In genomic region chr14:23290634-23291033, GRCm38 (mm10) we compare ENCODE assay signal across 28 mouse cellular contexts.
DNase-seq lines count a peak whose midpoint lies in the region; ATAC-seq and TF ChIP-seq lines count a peak whose summit lies in the region.
"Had no signal": no experiment of that assay in that cellular context is flagged by ENCODE, and none has a peak within 500 bp of the region (broad histone marks: within the 10 kb centered on the region; RNA-seq: fewer than 3 reads in every experiment).

No protein-coding gene starts in this region.

- H3K36me3 ChIP-seq in forebrain, postnatal 0 days (ENCODE audit: insufficient read depth): no peaks in the 10 kb centered on the region
- H3K36me3 ChIP-seq in forebrain, embryonic 11.5 days (ENCODE audit: control insufficient read depth, insufficient read depth, low read length): no peaks in the 10 kb centered on the region
- no peaks in the 10 kb centered on the region for H3K36me3 ChIP-seq in limb, embryonic 14.5 days (ENCODE audit: control insufficient read depth, insufficient read depth, low read length)
- H3K36me3 ChIP-seq in limb, embryonic 10.5 days: no peaks in the 10 kb centered on the region
- H3K36me3 ChIP-seq: G1E; hindbrain, embryonic 10.5 days; intestine, embryonic 15.5 days; limb, embryonic 12.5 days; midbrain, embryonic 15.5 days; neural tube, embryonic 12.5 days had no signal

- no peaks in the 10 kb centered on the region for H3K4me1 ChIP-seq in forebrain, postnatal 0 days (ENCODE audit: insufficient read depth)
- H3K4me1 ChIP-seq in forebrain, embryonic 11.5 days (replicated peaks; ENCODE audit: control insufficient read depth, insufficient read depth, low read length): no peaks in the 10 kb centered on the region
- H3K4me1 ChIP-seq in limb, embryonic 14.5 days (ENCODE audit: control insufficient read depth, insufficient read depth, low read length): peaks cover 6% of the 10 kb centered on the region
- peaks cover 18% of the 10 kb centered on the region for H3K4me1 ChIP-seq in limb, embryonic 10.5 days
- H3K4me1 ChIP-seq: hindbrain, embryonic 10.5 days; intestine, embryonic 15.5 days; midbrain, embryonic 15.5 days; neural tube, embryonic 12.5 days had no signal

- no peak overlapping the region for H3K9ac ChIP-seq in forebrain, postnatal 0 days
- no peak overlapping the region for H3K9ac ChIP-seq in forebrain, embryonic 11.5 days (ENCODE audit: low read length)
- no peak overlapping the region for H3K9ac ChIP-seq in limb, embryonic 14.5 days (ENCODE audit: low read depth, low read length, severe bottlenecking)
- H3K9ac ChIP-seq: intestine, embryonic 15.5 days; limb, embryonic 12.5 days; liver, embryonic 14.5 days; lung, embryonic 14.5 days; midbrain, embryonic 15.5 days; neural tube, embryonic 12.5 days had no signal

- H3K9me3 ChIP-seq in forebrain, postnatal 0 days (ENCODE audit: low read length): no peaks in the 10 kb centered on the region
- H3K9me3 ChIP-seq in forebrain, embryonic 11.5 days (ENCODE audit: control insufficient read depth, low read length): no peaks in the 10 kb centered on the region
- H3K9me3 ChIP-seq in limb, embryonic 14.5 days (ENCODE audit: control insufficient read depth, low read length): no peaks in the 10 kb centered on the region
- H3K9me3 ChIP-seq in limb, embryonic 10.5 days (replicated peaks): no peaks in the 10 kb centered on the region
- H3K9me3 ChIP-seq: hindbrain, embryonic 10.5 days; intestine, embryonic 15.5 days; limb, embryonic 12.5 days; midbrain, embryonic 15.5 days; neural tube, embryonic 12.5 days had no signal

- no peak overlapping the region for H3K4me2 ChIP-seq in forebrain, postnatal 0 days (ENCODE audit: low read depth)
- no peak overlapping the region for H3K4me2 ChIP-seq in forebrain, embryonic 11.5 days (ENCODE audit: low read depth, low read length, severe bottlenecking)
- H3K4me2 ChIP-seq in limb, embryonic 14.5 days (replicated peaks; ENCODE audit: low read depth, low read length, severe bottlenecking): no peak overlapping the region
- H3K4me2 ChIP-seq: heart, embryonic 11.5 days; intestine, embryonic 15.5 days; limb, embryonic 12.5 days; lung, embryonic 14.5 days; midbrain, embryonic 15.5 days; neural tube, embryonic 12.5 days had no signal

- peak; percentile 34 for ATAC-seq in forebrain, postnatal 0 days
- ATAC-seq in forebrain, embryonic 11.5 days (replicated peaks; ENCODE audit: low FRiP score): no peak
- ATAC-seq in limb, embryonic 14.5 days (ENCODE audit: low FRiP score, low read depth): no peak; the same call in 1 of the 2 replicates
- ATAC-seq: activated CD4-positive, CD25-positive, alpha-beta regulatory T cell, adult 4 months; hindbrain, embryonic 16.5 days; intestine, embryonic 15.5 days; midbrain, embryonic 15.5 days had no signal

- H3K27me3 ChIP-seq in forebrain, postnatal 0 days (ENCODE audit: insufficient read depth, low read length): no peaks in the 10 kb centered on the region; the same call in 1 of the 2 replicates
- H3K27me3 ChIP-seq in forebrain, embryonic 11.5 days (ENCODE audit: control insufficient read depth, insufficient read depth, low read length): no peaks in the 10 kb centered on the region
- no peaks in the 10 kb centered on the region for H3K27me3 ChIP-seq in limb, embryonic 14.5 days (ENCODE audit: control insufficient read depth, insufficient read depth, low read length)
- H3K27me3 ChIP-seq in limb, embryonic 10.5 days (ENCODE audit: low read depth, poor library complexity, severe bottlenecking): no peaks in the 10 kb centered on the region
- H3K27me3 ChIP-seq: CH12.LX; intestine, embryonic 15.5 days; limb, embryonic 12.5 days; midbrain, embryonic 15.5 days; neural tube, embryonic 12.5 days had no signal

- H3K4me3 ChIP-seq in forebrain, postnatal 0 days (ENCODE audit: low read depth, low read length): no peak overlapping the region
- H3K4me3 ChIP-seq in forebrain, embryonic 11.5 days (ENCODE audit: low read depth, low read length): no peak overlapping the region
- no peak overlapping the region for H3K4me3 ChIP-seq in limb, embryonic 14.5 days (replicated peaks; ENCODE audit: low read length)
- H3K4me3 ChIP-seq in limb, embryonic 10.5 days: no peak overlapping the region
- H3K4me3 ChIP-seq: hindbrain, embryonic 10.5 days; intestine, embryonic 15.5 days; limb, embryonic 12.5 days; midbrain, embryonic 15.5 days; neural tube, embryonic 12.5 days had no signal

- WGBS in forebrain, postnatal 0 days: 53% methylated on average over 2 of the region's 2 CpGs
- 89% methylated on average over 2 of the region's 2 CpGs for WGBS in forebrain, embryonic 11.5 days
- WGBS in limb, embryonic 14.5 days: 52% methylated on average over 2 of the region's 2 CpGs
- whole genome bisulfite sequencing in limb, embryonic 10.5 days: 82% methylated on average over 2 of the region's 2 CpGs

- no peak overlapping the region for H3K27ac ChIP-seq in forebrain, postnatal 0 days (ENCODE audit: low read depth, low read length)
- H3K27ac ChIP-seq in forebrain, embryonic 11.5 days (ENCODE audit: low read depth, low read length): no peak overlapping the region
- H3K27ac ChIP-seq in limb, embryonic 14.5 days (replicated peaks; ENCODE audit: low read depth, low read length): no peak overlapping the region
- no peak overlapping the region for H3K27ac ChIP-seq in limb, embryonic 10.5 days
- H3K27ac ChIP-seq: hindbrain, embryonic 10.5 days; intestine, embryonic 15.5 days; limb, embryonic 12.5 days; liver, embryonic 14.5 days; midbrain, embryonic 15.5 days; neural tube, embryonic 12.5 days had no signal

- TF ChIP-seq CTCF in forebrain, postnatal 0 days (IDR thresholded peaks at IDR 0.05; ENCODE audit: low read depth): no peak

- no peak for TF ChIP-seq POLR2A in limb, embryonic 14.5 days (IDR thresholded peaks at IDR 0.05; ENCODE audit: borderline replicate concordance, extremely low read depth, insufficient read depth, insufficient read length)

- DNase-seq in forebrain, postnatal 0 days: peak; percentile 47
- DNase-seq in forebrain, embryonic 11.5 days (ENCODE audit: low spot score): no peak
- DNase-seq in limb, embryonic 14.5 days (ENCODE audit: low spot score): peak; percentile 61
- no peak for DNase-seq in limb, embryonic 10.5 days (ENCODE audit: low spot score)
- peak; percentile 40 for DNase-seq in brain, embryonic 18.5 days (ENCODE audit: low read depth, low spot score)
- DNase-seq in skeletal muscle tissue, adult 2 months (ENCODE audit: low read depth, low spot score): peak; percentile 65
- DNase-seq in Muller cell, postnatal 12 days (ENCODE audit: inconsistent ontology term): no peak
- no peak for DNase-seq in lung, postnatal 4 days
- DNase-seq: adrenal gland, postnatal 10 days; B cell, adult 2 months; cerebellum, adult 9-10 months; kidney, adult 9 months; kidney, postnatal 14 days; lung, embryonic 14.5 days; retina, postnatal 1 day; thymus, adult 18-20 months; thymus, postnatal 36 days had no signal

Comparison
In these comparisons a context has a peak if more than half of its experiments do, and no peak if none do; other contexts are left out.
1. DNase-seq: peak in forebrain, postnatal 0 days (single experiment), limb, embryonic 14.5 days (single experiment), brain, embryonic 18.5 days (single experiment) and skeletal muscle tissue, adult 2 months (single experiment); none in forebrain, embryonic 11.5 days (single experiment), limb, embryonic 10.5 days (single experiment), Muller cell, postnatal 12 days (single experiment) and lung, postnatal 4 days (0 of 2).